Mouse (Mus musculus) bone marrow, adult 2 months (tissue): ENCODE data around the gene Gm4767.
"Not testable (repeated sequence)": the region's sequence is repeated elsewhere in the genome, so short reads cannot be mapped to it uniquely, and the experiment has no call there.

ENCODE experiments used
- CTCF ChIP-seq: fragments of 200-500 bp; IDR thresholded peaks from 2 replicates; pipeline ENCODE4 v1.5.1; 2011; ENCODE audit warnings: low read length, control low read depth; ENCODE audit not compliant: control insufficient read depth, insufficient read depth
- POLR2A ChIP-seq: fragments of 200-500 bp; IDR thresholded peaks from 2 replicates; pipeline ENCODE4 v1.6.1; 2011; ENCODE audit warnings: low read depth, mild to moderate bottlenecking, control low read depth, low read length, borderline replicate concordance; ENCODE audit not compliant: control insufficient read depth

- TF ChIP-seq CTCF, POLR2A: not testable (repeated sequence)
Measured at GRCm38 (mm10) chr10:81811899-81812298, at the start of gene Gm4767.
